Mouse (Mus musculus): ENCODE data around the gene Col8a1.
A peak's percentile ranks its signal among the peaks of the same experiment; 100 is the strongest.

Col8a1 gene

DNA sequence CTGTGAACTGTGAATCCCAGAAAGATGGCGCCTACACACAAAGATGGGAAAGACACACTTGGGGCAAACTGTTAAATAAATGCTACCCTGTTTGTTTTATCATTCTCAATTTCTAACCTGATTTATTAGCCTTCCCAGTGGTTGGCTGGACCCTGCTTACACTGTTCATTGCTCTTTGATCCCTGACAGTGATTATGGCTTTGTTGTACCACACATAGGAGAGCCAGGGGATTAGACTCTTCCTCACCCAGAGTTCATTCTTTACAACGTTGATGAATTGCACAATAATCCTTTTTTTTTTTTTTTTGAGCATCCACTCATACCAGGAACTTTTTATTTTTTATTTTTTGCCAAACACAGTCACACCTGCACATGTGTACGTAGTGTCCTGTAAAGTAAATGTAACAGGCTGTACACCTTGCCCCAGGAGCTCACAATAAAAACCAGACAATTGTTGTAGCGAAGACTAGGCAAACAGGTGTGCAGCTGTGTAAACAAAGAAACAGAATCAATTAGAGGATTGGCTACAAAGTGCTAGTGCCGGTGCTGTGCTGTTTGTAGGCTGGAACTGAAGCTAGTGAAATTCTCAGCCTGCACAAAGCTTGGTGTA lies 68.6 kb downstream of the Col8a1 start:
- ATAC-seq (ENCODE audit: insufficient number of reproducible peaks, low FRiP score, low TSS enrichment): no peak

DNA sequence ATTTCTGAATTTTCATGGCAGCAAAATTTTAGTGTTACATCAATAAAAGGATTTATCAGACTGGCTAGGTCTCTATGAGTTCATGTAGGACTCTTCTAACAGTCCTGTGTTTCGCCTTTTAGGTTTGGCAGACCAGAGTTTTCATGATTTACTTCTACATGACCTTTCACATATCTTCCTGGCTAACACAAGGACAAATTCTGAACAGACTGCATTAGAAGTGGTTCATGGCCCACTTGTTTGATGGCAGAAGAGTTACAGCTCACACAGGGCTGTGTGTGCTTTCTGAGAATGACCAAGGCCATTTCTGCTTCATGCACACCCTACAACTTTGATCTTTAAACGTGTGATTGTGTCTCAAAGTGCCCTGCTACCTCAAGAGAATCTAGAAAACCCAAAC lies 82.3 kb downstream of the Col8a1 start:
- no peak for ATAC-seq (ENCODE audit: insufficient number of reproducible peaks, low FRiP score, low TSS enrichment)

DNA sequence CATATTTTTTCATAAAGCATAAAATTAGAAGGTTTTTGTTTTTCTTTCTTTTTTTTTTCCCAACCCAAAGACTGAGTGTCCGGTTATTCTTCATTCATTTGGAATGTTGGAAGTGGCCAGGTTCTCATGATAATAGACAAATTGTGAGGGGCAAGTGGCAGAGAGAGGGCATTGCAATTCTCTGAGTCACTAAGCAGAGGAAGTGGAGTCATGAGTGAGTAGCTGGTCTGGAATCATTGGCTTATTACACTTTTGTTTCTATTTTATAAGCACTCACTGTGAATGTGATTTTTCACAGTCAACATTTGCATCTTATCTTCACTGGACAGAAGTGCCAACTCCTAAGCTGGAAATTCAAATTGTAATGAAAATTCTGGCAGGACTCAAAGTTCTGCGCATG lies 82.9 kb downstream of the Col8a1 start:
- no peak for ATAC-seq (ENCODE audit: insufficient number of reproducible peaks, low FRiP score, low TSS enrichment)

DNA sequence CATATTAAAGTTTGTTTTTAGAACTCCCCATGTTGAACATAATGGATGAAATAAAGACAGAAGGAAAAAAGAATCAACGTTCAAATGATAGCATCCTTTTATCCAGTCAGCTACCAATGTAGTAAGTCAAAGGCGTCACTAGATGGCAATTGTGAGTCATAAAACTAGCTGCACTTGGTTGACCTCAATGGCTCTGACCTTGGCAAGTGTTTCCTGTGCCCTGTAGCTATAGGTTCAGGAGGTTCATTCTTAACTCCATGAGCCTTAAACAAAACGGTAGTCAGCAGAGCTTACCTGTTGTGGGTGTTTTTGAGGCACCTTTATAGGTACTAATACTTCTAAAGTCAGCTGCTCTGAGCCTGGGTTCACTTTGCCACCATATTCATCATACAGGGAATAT lies 85.2 kb downstream of the Col8a1 start:
- 0 out of 2 replicates have a peak, but pooled peaks have one; percentile 31 for ATAC-seq (ENCODE audit: insufficient number of reproducible peaks, low FRiP score, low TSS enrichment)

DNA sequence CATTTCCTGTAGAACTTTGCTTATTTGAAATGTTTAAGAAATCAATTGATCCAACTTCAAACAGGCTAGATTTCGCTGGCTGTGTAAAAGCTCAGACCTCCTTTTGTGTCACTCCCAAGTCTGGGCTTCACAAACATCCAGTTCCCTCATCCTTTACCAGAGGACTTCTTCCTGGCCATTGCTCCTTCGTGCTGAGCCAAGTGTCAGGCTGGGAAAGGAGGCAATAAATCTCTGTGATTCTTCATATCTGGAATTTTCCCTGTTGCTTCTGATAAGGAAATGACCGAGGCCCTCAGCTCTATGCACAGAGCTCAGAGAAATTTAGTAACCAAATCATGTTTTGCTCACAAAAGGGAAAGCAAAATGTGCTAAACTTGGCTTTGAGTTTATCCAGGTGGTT lies 91.9 kb downstream of the Col8a1 start:
- ATAC-seq (ENCODE audit: insufficient number of reproducible peaks, low FRiP score, low TSS enrichment): no peak

DNA sequence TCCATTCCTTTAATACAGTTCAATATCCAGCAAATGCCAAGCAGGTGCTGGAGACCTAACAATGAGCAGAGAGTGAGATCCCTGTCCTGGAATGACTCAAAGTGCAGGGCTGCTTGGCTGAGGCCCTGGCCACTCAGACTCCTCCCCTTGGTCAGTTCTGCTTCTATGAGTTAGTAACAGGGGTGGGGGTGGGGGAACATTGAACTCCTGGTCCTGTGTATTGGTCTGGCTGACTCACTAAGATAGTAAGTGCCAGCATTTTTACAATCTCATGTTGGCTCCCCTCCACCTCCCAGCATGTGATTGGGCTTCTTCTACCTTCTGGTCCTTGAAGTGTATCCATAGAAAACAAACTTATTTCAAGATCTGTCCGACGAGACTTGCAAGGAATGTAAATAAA lies 104.6 kb downstream of the Col8a1 start:
- no peak for ATAC-seq (ENCODE audit: insufficient number of reproducible peaks, low FRiP score, low TSS enrichment)

DNA sequence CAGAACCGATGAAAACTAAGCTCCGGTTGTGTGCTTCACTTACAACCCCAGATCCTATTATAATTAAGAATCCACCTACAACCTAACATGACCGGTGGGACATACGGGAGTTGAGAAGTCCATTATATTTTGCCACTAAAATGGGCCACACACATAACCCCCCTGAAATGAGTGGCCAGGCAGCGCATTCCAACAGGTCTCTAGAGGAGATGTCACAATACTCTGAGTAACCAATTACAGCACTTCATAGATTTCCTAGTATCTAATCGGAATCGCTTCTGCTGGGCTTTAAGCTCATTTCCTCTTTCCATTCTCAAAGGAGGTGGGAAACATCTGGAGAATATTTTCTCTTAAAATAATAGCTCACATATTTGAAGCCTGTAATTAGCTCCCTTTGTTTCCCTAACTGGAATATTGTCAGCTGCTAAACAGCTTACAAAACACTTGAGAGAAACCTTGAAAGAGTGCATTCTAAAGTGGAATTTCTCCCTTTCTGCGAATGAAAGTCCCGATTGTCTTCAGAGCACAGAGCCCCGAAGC lies 113.1 kb downstream of the Col8a1 start:
- ATAC-seq (ENCODE audit: insufficient number of reproducible peaks, low FRiP score, low TSS enrichment): no peak

DNA sequence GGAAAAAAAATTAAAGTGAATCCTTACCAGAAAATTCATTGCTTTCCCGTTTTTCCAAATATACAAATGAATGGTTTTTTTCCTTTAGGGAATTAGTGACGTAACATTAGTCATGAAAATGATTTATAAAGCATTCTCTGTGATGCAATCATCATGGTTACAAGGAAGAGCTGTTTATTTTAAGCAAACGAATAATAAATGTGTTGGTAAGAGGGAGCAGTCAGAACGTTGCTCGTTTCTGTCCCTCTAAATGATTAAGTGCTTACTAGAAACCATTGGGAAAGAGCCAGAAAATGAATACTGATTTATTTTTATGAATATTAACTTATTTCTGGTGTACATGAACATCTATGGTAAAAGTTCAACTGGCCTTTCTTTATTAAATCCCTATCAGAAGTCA lies 119.8 kb downstream of the Col8a1 start:
- ATAC-seq (ENCODE audit: insufficient number of reproducible peaks, low FRiP score, low TSS enrichment): no peak

DNA sequence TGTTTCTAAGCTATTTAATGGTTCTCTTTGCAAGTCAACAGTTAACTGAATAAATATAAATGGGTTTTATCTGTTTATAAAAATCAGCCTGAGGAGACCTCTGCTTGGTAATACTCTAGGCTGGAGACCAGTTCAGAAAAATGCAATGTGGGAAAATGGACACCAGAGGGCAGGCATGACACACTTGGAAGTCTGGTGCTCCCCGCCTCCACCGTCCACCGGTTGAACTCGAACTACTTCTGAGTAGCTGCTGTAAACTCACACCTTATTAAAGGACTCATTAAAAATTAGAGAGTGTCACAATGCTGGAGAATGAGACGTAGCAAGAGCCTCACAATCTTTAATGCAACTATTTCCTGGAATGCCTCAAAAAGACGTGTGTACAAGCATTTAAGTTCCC lies 120.3 kb downstream of the Col8a1 start:
- peak; percentile 79 for ATAC-seq (ENCODE audit: insufficient number of reproducible peaks, low FRiP score, low TSS enrichment)

DNA sequence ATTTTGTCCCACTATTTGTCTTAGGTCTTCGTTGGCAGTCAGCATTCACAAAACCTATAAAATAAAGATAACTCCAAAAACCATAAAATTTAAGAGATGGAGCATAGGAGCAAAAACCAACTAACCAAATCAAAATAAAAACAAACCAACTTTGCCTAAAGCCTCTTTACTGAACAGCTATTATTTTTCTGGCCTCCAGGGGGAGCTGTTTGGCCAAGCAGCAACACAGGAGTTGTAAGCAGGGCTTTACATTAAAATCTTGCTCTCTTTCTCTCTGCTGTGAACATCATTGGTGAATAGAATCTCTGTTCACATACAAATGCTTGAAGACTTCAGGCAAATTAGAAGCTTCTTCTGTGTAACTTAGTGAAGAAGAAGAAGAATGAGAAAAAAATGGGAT lies 142.8 kb downstream of the Col8a1 start:
- 0 out of 2 replicates have a peak, but pooled peaks have one; percentile 47 for ATAC-seq (ENCODE audit: insufficient number of reproducible peaks, low FRiP score, low TSS enrichment)

DNA sequence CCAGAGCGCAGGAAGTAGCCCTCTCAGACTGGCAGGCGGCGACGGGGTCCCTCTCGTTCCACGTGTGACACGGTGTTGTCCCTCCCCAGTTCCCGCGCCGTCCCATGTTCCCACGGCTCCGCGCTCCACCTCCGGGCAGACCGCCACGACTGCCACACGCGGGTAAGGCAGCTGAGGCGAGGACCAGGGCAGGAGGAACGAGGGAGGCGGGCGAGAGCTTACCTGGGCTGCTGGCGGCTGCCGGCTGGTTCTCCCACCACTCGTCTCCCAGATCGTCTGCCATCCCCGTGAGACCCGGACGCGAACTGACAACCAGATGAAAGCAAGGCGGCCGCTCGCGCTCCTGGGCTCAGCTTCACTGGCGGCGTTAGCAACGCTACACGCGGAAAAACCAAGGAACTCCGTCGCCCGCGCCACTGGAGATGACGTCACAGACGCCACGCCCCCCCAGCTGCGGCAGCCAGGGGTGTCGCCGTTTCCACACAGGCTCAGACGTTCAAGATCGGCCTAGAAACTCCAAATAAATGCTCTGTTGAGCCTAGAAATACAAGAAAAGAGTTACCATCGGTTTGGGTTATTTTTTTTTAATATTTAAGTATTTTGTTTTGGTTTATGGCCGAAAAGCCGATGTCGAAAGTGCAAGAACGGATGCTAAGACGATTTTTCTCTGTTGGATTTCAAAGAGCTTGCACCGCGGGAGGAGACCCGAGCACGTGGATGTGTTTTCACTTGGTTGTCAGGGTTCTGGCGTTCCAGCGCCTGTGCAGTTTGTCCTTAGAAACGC lies 147.9 kb downstream of the Col8a1 start, which contains the start of gene Cmss1:
Gene Cmss1 (minus strand): TSS at position 421 of the 784 bp plus-strand sequence.
- peak; percentile 79 for ATAC-seq (ENCODE audit: insufficient number of reproducible peaks, low FRiP score, low TSS enrichment)

DNA sequence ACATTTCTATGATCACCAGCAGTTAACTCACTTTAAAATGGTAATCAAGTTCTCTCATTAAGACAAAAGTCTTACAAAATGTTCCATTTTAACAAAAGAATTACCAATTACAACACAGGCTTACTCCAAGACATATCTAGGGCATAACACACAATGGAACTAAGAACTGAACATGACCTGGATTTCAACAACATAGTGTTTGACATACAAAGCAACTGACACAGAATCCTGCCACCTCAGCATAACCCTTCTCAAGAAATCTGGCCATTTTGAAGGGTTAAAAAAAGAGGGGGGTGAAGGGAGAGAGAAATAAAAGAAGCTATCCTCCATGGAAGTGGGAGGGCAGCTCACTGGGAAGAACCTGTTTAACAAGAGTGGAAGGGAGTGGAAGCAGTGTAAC lies 153.5 kb downstream of the Col8a1 start:
- no peak for ATAC-seq (ENCODE audit: insufficient number of reproducible peaks, low FRiP score, low TSS enrichment)

DNA sequence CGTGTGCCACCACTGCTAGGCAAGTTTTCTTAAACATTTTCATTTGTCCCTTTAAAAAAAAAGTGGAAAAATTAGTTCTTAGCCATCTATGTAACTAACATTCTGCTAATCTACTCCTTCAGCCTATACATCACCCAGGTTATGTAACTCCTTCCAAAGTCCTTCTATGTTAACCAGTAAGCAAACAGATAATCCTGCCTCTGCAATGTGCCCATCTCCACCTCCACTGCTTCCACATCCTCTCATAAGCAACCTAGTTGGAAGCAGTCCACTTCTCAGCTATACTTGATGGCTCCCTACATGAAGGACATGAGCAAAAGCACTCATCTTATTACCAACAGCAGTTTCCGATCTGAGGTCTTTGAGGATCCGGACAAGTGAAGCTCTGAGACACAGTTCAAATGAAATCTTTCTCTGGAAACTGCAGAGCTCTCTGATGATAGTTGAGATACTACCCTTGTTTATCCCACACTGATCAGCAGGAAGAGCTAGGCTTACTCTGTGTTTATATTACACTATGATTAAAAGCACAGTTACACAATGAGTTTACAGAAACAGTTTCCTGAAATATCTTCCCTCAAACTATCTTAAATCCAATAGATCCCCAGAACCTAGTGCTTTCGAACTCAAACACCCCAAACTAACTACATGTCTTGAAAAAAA lies 157.1 kb downstream of the Col8a1 start:
- ATAC-seq (ENCODE audit: insufficient number of reproducible peaks, low FRiP score, low TSS enrichment): no peak

DNA sequence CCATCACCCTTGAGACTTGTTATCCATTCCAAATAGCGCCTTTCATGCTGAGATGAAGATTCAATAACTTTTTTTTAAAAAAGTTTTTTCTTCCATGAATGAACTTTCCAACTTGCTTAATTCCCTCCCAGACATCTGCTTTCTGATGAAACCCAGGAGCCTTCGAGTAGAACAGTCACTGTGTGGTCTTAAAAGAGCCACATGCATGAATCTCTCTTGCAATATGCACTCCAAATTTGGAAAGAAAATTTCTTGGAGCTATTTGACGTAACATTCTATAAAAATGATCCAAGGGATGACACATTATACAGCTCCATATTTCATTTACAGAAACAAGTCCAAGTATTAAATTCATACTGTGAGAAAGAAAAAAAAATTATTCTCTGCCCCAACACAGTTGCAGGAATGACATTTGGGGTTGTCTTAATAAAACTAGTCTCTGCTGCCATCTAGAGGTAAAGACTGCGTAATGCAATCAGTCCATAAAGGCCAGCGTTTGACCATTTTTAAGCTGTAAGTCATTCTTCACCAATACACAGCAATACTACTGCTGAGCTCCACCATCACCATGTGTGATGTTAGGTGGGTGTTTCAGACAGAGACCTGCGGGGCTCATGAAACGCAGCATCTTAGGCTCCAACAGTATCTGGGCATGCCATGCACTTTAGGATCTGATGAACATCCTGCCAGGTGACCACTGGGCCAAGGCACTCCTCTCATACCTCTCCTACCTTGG lies 160.9 kb downstream of the Col8a1 start:
- peak; percentile 66 for ATAC-seq (ENCODE audit: insufficient number of reproducible peaks, low FRiP score, low TSS enrichment)

DNA sequence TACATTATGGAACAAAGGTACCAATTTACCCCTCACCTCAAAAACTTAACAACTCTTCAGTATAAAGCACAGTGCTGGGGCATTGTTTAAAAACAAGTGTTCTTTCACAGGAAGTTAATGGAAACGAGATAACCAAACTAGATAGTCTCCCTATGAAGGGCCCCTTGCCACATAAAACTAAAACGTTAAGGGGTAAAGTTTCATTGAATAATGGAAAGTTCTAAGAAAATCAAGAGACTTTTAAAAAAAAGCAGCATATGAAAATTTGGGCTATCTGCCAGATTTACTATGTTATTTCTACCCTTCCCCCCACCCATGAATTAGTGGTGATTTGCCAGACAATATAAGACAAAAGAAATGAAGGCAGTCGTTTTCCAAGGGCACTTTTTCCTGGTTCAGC lies 169.3 kb downstream of the Col8a1 start:
- no peak for ATAC-seq (ENCODE audit: insufficient number of reproducible peaks, low FRiP score, low TSS enrichment)

DNA sequence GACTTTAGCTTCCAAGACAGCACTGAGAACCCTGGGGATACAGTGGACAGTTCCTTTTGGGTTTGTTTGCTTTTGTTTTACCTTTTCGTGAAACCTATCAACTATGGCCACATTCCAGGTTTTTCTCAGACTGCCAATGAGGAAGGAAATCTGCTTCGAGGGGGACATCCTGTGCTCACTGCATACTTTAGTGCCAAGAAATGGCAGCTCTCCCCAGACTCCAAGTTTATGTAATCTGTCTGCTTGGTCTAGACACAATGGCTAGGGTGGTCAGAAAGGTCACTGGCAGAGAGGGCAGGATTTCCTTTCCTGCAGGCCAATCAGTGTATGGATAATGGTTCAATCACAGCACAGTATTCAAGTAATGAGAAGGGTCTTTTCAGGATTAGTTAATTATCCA lies 172.5 kb downstream of the Col8a1 start:
- no peak for ATAC-seq (ENCODE audit: insufficient number of reproducible peaks, low FRiP score, low TSS enrichment)

DNA sequence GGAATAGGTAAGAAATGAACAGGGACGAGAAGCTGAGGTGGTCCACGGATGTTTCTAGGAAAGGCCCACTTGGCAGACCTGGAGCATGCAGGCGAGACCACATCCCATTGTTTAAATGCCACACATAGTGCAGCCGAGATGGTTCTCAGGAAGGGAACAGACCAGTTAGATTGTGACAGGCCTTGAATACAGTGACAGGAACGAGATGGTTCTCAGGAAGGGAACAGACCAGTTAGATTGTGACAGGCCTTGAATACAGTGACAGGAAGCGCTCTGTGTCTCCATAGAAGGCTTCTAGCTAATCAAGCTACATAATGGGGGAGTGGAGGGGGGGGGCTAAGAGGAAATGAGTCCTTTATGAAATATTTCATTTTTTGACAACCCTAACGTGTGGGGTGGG lies 174.5 kb downstream of the Col8a1 start:
- ATAC-seq (ENCODE audit: insufficient number of reproducible peaks, low FRiP score, low TSS enrichment): no peak

DNA sequence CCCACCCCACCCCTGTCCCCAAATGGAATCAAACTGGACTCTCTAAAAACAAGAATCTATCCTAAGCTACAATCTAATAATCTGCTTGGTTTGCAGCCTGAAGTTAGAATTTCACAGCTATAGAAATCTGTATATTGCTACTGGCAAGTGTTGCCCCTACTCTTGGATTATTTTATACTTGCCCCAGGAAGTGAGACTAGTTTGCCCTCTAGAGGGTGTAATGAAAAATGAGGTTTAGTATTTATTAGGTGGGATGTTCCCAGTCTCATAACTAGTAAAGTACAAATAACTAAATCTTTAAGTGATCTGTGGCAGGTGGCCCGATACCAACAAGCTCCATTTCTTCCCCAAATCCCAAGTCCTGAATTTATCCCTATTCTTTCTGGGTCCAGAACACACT lies 177.0 kb downstream of the Col8a1 start:
- no peak for ATAC-seq (ENCODE audit: insufficient number of reproducible peaks, low FRiP score, low TSS enrichment)

DNA sequence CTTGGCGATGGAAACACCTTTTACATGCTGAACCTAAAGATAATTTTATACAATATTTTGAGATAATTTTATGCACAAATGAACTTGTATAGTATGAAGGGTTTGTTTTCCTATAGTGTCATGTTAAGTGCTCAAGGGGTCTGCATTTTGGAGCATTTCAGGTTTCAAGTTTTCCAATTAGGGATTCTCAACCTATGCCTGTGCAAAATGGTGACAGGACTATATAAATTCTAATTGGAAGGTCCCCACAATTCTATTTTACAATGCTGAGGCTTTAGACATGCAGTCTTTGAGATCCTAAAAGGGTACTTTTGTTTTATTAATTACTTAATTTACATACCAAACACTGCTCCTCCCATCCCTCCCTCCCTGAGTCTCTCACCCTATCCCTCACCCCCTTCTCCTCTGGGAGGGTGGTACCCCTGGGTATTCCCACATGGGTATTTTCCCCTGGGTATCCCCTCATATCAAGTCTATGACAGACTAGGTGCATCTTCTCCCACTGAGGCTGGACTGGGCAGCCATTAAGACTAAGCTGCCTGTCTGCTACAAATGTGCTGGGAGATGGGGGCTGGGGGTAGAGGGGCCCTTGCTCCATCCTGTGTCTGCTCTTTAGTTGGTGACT lies 178.7 kb downstream of the Col8a1 start:
- ATAC-seq (ENCODE audit: insufficient number of reproducible peaks, low FRiP score, low TSS enrichment): no peak
